Mouse (Mus musculus) CH12.LX (cell line): ENCODE measurements around the gene Trim59. TPM values are rescaled to one million over a fixed set of nuclear protein-coding genes. Genes with fewer than 3 reads are reported as not detected.
A peak's percentile ranks its signal among the peaks of the same experiment; 100 is the strongest.

Experiments
- DNase-seq: peaks from one replicate; pipeline ENCODE4 v3.0.0-alpha.2; 2013; ENCODE audit errors: extremely low read depth
- H3K27ac ChIP-seq: 2 replicates; pipeline ENCODE4 v1.5.1; 2012; ENCODE audit warnings: low read depth, mild to moderate bottlenecking, control low read depth, moderate library complexity; ENCODE audit not compliant: insufficient read depth
- H3K27me3 ChIP-seq: replicated peaks from 2 replicates; pipeline ENCODE3; 2012; ENCODE audit warnings: inconsistent platforms
- H3K36me3 ChIP-seq, 2 experiments: replicated peaks in 1 of 2; 2 replicates each; pipeline versions ENCODE3 to v1.6.1; 2012; ENCODE audit warnings: inconsistent platforms in 1 of 2, low read length in 1 of 2, mild to moderate bottlenecking in 1 of 2, mixed read lengths in 1 of 2, moderate library complexity in 1 of 2; ENCODE audit not compliant: control insufficient read depth in 1 of 2, insufficient read depth in 1 of 2
- H3K4me1 ChIP-seq, 2 experiments: 2 replicates each; pipeline ENCODE4 v1.6.1; 2012; ENCODE audit warnings: inconsistent platforms in 1 of 2, moderate library complexity in 1 of 2; ENCODE audit not compliant: insufficient read depth in 2 of 2, control insufficient read depth in 1 of 2
- H3K4me2 ChIP-seq: 2 replicates; pipeline ENCODE4 v1.6.1; 2012; ENCODE audit warnings: low read depth, mild to moderate bottlenecking, control low read depth; ENCODE audit not compliant: poor library complexity, insufficient read depth, severe bottlenecking
- H3K4me3 ChIP-seq, 3 experiments: fragments of 150-350 bp in 1 of 3; sonication (generic) in 1 of 3; replicated peaks in 1 of 3; 2 replicates each; pipeline versions ENCODE3 to v1.5.1; 2011 to 2012; ENCODE audit warnings: low read depth in 2 of 3, low read length in 2 of 3, mild to moderate bottlenecking in 2 of 3, moderate library complexity in 2 of 3, control low read depth in 1 of 3, improper control_type of control experiment in 1 of 3, inconsistent platforms in 1 of 3, mixed read lengths in 1 of 3; ENCODE audit not compliant: poor library complexity in 1 of 3
- H3K79me2 ChIP-seq: replicated peaks from 2 replicates; pipeline ENCODE4 v1.6.1; 2012; ENCODE audit warnings: mild to moderate bottlenecking, moderate library complexity; ENCODE audit not compliant: control insufficient read depth, poor library complexity, insufficient read depth, severe bottlenecking; ENCODE audit errors: extremely low read depth
- H3K9ac ChIP-seq: 2 replicates; pipeline ENCODE4 v1.6.1; 2012; ENCODE audit warnings: low read depth, mild to moderate bottlenecking, control low read depth, moderate library complexity; ENCODE audit not compliant: insufficient read depth
- H3K9me3 ChIP-seq: replicated peaks from 2 replicates; pipeline ENCODE3; 2012; ENCODE audit warnings: low read length, inconsistent platforms, mixed read lengths
- CTCF ChIP-seq, 2 experiments: IDR thresholded peaks in 1 of 2; conservative IDR thresholded peaks in 1 of 2; 2 replicates each; pipeline ENCODE4 v1.5.1; 2011 to 2012; ENCODE audit warnings: low read depth in 2 of 2, low read length in 2 of 2, improper control_type of control experiment in 1 of 2, inconsistent platforms in 1 of 2, mild to moderate bottlenecking in 1 of 2, moderate library complexity in 1 of 2
- EP300 ChIP-seq: IDR thresholded peaks from 2 replicates; pipeline ENCODE4 v1.6.1; 2011; ENCODE audit warnings: low read length, improper control_type of control experiment
- GABPA ChIP-seq: IDR thresholded peaks from 2 replicates; pipeline ENCODE4 v1.6.1; 2012; ENCODE audit warnings: low read depth, low read length, improper control_type of control experiment, inconsistent platforms; ENCODE audit not compliant: insufficient replicate concordance
- HCFC1 ChIP-seq: IDR thresholded peaks from 2 replicates; pipeline ENCODE4 v1.6.1; 2012; ENCODE audit warnings: low read depth, mild to moderate bottlenecking, inconsistent platforms, low read length, improper control_type of control experiment
- MAFK ChIP-seq: IDR thresholded peaks from 2 replicates; pipeline ENCODE4 v1.6.1; 2011; ENCODE audit warnings: low read length, improper control_type of control experiment; ENCODE audit not compliant: insufficient replicate concordance
- NELFE ChIP-seq: IDR thresholded peaks from 2 replicates; pipeline ENCODE4 v1.6.1; 2011; ENCODE audit warnings: low read depth, low read length, improper control_type of control experiment
- POLR2AphosphoS2 ChIP-seq: IDR thresholded peaks from 2 replicates; pipeline ENCODE4 v1.6.1; 2011; ENCODE audit warnings: low read depth, low read length, improper control_type of control experiment
- SMC3 ChIP-seq: IDR thresholded peaks from 2 replicates; pipeline ENCODE4 v1.6.1; 2011; ENCODE audit warnings: low read depth, low read length, improper control_type of control experiment
- USF1 ChIP-seq: IDR thresholded peaks from 2 replicates; pipeline ENCODE4 v1.6.1; 2014; ENCODE audit warnings: low read depth, mild to moderate bottlenecking, inconsistent platforms, low read length, improper control_type of control experiment
- ZMIZ1 ChIP-seq: IDR thresholded peaks from 2 replicates; pipeline ENCODE4 v1.6.1; 2012; ENCODE audit warnings: low read depth, mild to moderate bottlenecking, inconsistent platforms, low read length, improper control_type of control experiment
- ZNF384 ChIP-seq: IDR thresholded peaks from 2 replicates; pipeline ENCODE4 v1.6.1; 2012; ENCODE audit warnings: low read depth, low read length, improper control_type of control experiment, inconsistent platforms
- dilution Hi-C: fragments of 300-500 bp; cut with MboI; formaldehyde crosslinking; loops from 2 replicates; pipeline ENCODE4 v1.14.3; 2020; ENCODE audit warnings: low sequenced_read_pairs; ENCODE audit not compliant: extremely low pct_unique_long_range_greater_than_20kb, extremely low pct_ligation_motif_present
- in situ Hi-C: fragments of 300-500 bp; cut with MboI; formaldehyde crosslinking; loops from 3 replicates; pipeline ENCODE4 v1.14.3; 2019; ENCODE audit warnings: low sequenced_read_pairs, low pct_ligation_motif_present, low pct_unique_long_range_greater_than_20kb, mixed read lengths
- polyA plus RNA-seq: library from polyadenylated mRNA; unstranded; fragments of >175 nt; gene quantifications from 2 replicates; pipeline ENCODE4 v1.2.1, GENCODE M21; 2012; ENCODE audit warnings: low read depth; ENCODE audit not compliant: insufficient read length
- total RNA-seq, 2 experiments: library from RNA; depleted of rRNA; stranded (reverse); fragments of 300-350 nt in 1 of 2; fragments of >200 nt in 1 of 2; gene quantifications; 2 replicates each; pipeline ENCODE4 v1.2.3; 2012 to 2014

Trim59 gene
- total and polyA plus RNA-seq, 3 experiments = 7.4 to 42.9 (median 29.1) TPM

- H3K4me3 ChIP-seq = peak overlapping the region in 1 of 3 experiments; percentile 9
- no peak overlapping the region for H3K27ac ChIP-seq
- peaks cover 27% of the 10 kb centered on the region for H3K79me2 ChIP-seq
- H3K4me1 ChIP-seq = peaks cover 0 to 13% of the 10 kb centered on the region in 2 experiments; a peak in 2 of 4 replicates
- no peak for TF ChIP-seq NELFE
- no peaks in the 10 kb centered on the region for H3K27me3 ChIP-seq
- in situ Hi-C loops = no loop called here
- no peak for DNase-seq
- no peak overlapping the region for H3K9ac ChIP-seq
- peaks cover 3% of the 10 kb centered on the region for H3K9me3 ChIP-seq
- dilution Hi-C loops = no loop called here
- H3K4me2 ChIP-seq = no peak overlapping the region
- peaks cover 9 to 30% of the 10 kb centered on the region in 2 experiments for H3K36me3 ChIP-seq
These were observed 4.5 kb downstream of the Trim59 start for GRCm38 (mm10) chr3:69040105-69040504.

GRCm38 (mm10) chr3:69026133-69026783, 18.3 kb downstream of the Trim59 start:
- Histone ChIP-seq H3K4me2 (no peak overlapping the region), H3K79me2 (peaks cover 4% of the 10 kb centered on the region; the same call in 1 of the 2 replicates)
- TF ChIP-seq USF1 (no peak), SMC3 (no peak), CTCF (conservative IDR thresholded peaks at IDR 0.05 in 1 of 2, IDR thresholded peaks at IDR 0.05 in 1 of 2; ENCODE audit: low read depth in 2 of 2, low read length in 2 of 2) (peak in 1 of 2 experiments; percentile 24; a peak in 1 of 4 replicates), HCFC1 (no peak), ZMIZ1 (no peak), EP300 (no peak), ZNF384 (peak; percentile 79)
- TF ChIP-seq, all 38 proteins: peak for 2
- Histone ChIP-seq H3K4me3 (no peak overlapping the region), H3K9me3 (no peaks in the 10 kb centered on the region), H3K36me3 (peaks cover 55 to 92% of the 10 kb centered on the region in 2 experiments), H3K27ac (no peak overlapping the region), H3K27me3 (no peaks in the 10 kb centered on the region), H3K4me1 (no peaks in the 10 kb centered on the region), H3K9ac (no peak overlapping the region)
- dilution Hi-C loops = no loop called here
- DNase-seq = no peak
- in situ Hi-C loops = no loop called here

GRCm38 (mm10) chr3:69020764-69021163, 23.8 kb downstream of the Trim59 start:
- Histone ChIP-seq H3K4me3 (no peak overlapping the region), H3K27me3 (no peaks in the 10 kb centered on the region), H3K9ac (no peak overlapping the region), H3K27ac (no peak overlapping the region), H3K4me1 (peaks cover 4 to 16% of the 10 kb centered on the region in 2 experiments; a peak in 3 of 4 replicates), H3K79me2 (peaks cover 11% of the 10 kb centered on the region; the same call in 1 of the 2 replicates), H3K36me3 (peaks cover 38 to 90% of the 10 kb centered on the region in 2 experiments), H3K9me3 (no peaks in the 10 kb centered on the region), H3K4me2 (no peak overlapping the region)
- dilution Hi-C loops (no loop called here), in situ Hi-C loops (no loop called here)
- DNase-seq = no peak
- peak; percentile 82 for TF ChIP-seq MAFK
- no peak for TF ChIP-seq GABPA
- peak; percentile 61; the same call in 1 of the 2 replicates for TF ChIP-seq POLR2AphosphoS2
